Mouse (Mus musculus): Measurements from ENCODE around the gene Dtx3l. TPM values are rescaled to one million over a fixed set of nuclear protein-coding genes. Genes with fewer than 3 reads are reported as not detected.
"Not testable (repeated sequence)": the region's sequence is repeated elsewhere in the genome, so short reads cannot be mapped to it uniquely, and the experiment has no call there.

The Dtx3l gene
- polyA plus RNA-seq, 1 experiment from 2014 or later = 2.1 TPM

DNA sequence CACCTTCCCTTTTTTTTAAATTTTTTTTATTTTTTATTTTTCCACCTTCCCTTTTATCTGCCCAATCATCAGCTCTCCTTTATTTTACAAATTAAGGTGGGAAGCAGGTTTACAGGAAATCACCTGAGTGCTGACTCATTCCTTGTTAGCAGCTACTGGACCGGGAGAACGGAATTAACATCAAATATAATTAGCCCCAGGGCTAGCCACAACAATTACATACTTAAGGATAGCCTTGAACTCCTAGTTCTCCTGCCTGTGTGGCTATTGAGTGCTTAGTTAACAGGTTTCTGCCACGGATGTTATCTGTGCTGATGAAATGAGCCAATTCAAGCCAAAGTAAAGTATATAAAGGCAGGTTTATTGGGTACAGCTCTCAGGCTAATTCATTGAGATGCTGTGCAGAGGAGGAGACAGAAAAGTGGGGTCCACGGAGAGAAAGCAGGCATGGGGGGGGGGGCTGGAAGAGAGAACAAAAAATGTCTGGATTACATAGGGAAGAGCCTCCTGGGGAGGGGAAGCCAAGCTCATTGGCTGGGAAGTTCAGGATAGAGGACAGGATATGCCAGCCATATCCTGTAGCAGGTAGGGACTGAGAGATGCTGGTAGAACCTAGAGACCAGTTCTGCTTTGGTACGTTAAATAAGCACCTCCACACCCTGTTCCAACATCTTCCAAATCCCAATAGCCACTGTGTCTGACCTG lies 27.6 kb upstream of the Dtx3l start:
- Histone ChIP-seq H3K9me3 (no peaks in the 10 kb centered on the region), H3K4me1 (no peaks in the 10 kb centered on the region), H3K36me3 (no peaks in the 10 kb centered on the region), H3K4me3 (no peak overlapping the region), H3K4me2 (no peak overlapping the region), H3K27ac (no peak overlapping the region), H3K27me3 (no peaks in the 10 kb centered on the region), H3K9ac (no peak overlapping the region)
- 35% methylated on average over 5 of the region's 5 CpGs for WGBS
- no peak for ATAC-seq (ENCODE audit: insufficient number of reproducible peaks, insufficient read depth, low FRiP score, low TSS enrichment, low read depth)

DNA sequence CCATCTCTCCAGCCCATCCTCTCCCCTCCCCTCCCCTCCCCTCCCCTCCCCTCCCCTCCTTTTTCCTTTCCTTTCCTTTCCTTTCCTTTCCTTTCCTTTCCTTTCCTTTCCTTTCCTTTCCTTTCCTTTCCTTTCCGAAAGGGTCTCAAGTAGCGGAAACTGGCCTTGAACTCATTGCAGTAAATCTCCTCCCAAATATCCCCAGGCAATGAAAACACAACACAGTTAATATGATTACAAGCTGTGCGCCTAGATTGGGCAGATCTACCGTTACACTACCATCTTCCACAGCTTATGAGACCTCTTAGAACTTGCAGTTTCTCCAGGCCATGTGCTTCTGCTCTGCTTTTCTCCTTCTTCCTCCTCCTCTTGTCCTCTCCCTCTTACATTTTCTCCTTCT lies 27.0 kb upstream of the Dtx3l start:
- H3K36me3 ChIP-seq; H3K4me2 ChIP-seq; H3K4me3 ChIP-seq; H3K4me1 ChIP-seq; ATAC-seq (ENCODE audit: insufficient number of reproducible peaks, insufficient read depth, low FRiP score, low TSS enrichment, low read depth); H3K9ac ChIP-seq; H3K9me3 ChIP-seq; H3K27ac ChIP-seq; H3K27me3 ChIP-seq: not testable (repeated sequence)
- 30% methylated on average over 3 of the region's 4 CpGs for WGBS

GRCm38 (mm10) chr16:35952628-35953130 lies 13.7 kb upstream of the Dtx3l start:
- Histone ChIP-seq H3K27me3 (no peaks in the 10 kb centered on the region), H3K9ac (no peak overlapping the region), H3K27ac (no peak overlapping the region), H3K36me3 (no peaks in the 10 kb centered on the region), H3K4me1 (no peaks in the 10 kb centered on the region), H3K4me3 (no peak overlapping the region), H3K9me3 (no peaks in the 10 kb centered on the region), H3K4me2 (no peak overlapping the region)
- ATAC-seq (ENCODE audit: insufficient number of reproducible peaks, insufficient read depth, low FRiP score, low TSS enrichment, low read depth) = no peak
- 88% methylated on average over 5 of the region's 5 CpGs for WGBS

DNA sequence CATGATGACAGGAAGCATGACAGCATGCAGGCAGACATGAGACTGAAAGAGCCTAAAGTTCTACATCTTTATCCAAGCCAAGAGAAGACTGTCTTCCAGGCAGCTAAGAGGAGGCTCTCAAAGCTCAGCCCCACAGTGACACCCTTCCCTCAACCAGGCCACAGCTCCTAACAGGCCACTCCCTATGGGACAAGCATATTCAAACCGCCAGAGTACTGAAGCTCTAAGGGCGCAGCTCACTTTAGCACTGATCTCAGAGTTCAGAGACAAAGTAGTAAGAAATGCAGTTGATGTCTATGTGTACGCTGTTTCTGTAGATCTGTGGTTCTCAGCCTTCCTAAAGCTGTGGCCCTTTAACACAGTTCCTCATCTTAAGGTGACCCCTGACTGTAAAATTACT lies 12.3 kb upstream of the Dtx3l start:
- no peaks in the 10 kb centered on the region for H3K4me1 ChIP-seq

DNA sequence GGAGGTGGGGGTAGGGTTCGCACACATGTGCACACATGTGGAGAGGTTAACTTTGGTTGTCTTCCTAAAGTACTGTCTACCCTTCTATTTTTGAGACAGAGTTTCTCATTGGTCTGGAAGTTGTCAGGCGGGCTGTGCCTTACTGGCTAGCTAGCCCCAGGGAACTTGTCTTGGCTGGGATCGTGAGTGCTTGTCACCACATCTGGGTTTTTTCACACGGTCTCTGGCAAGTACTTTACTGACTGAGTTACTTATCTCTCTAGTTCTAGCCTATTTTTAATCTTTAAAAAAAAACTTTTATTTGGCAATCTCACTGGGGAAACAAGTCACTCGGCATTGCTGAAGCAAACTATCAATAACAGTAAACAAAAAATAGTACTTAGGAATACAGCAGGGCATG lies 10.3 kb upstream of the Dtx3l start:
- ATAC-seq (ENCODE audit: insufficient number of reproducible peaks, insufficient read depth, low FRiP score, low TSS enrichment, low read depth) = no peak
- no peak overlapping the region for H3K4me3 ChIP-seq
- H3K27me3 ChIP-seq = no peaks in the 10 kb centered on the region
- WGBS = 73% methylated on average over 5 of the region's 5 CpGs
- no peak overlapping the region for H3K4me2 ChIP-seq
- H3K4me1 ChIP-seq = no peaks in the 10 kb centered on the region
- no peak overlapping the region for H3K27ac ChIP-seq
- H3K36me3 ChIP-seq = no peaks in the 10 kb centered on the region
- no peaks in the 10 kb centered on the region for H3K9me3 ChIP-seq
- no peak overlapping the region for H3K9ac ChIP-seq

More for the DNA sequence above, 12.3 kb upstream of the Dtx3l start:
- Histone ChIP-seq H3K27ac (no peak overlapping the region), H3K36me3 (no peaks in the 10 kb centered on the region), H3K4me3 (no peak overlapping the region), H3K27me3 (no peaks in the 10 kb centered on the region), H3K9ac (no peak overlapping the region), H3K4me2 (no peak overlapping the region), H3K9me3 (no peaks in the 10 kb centered on the region)
- ATAC-seq (ENCODE audit: insufficient number of reproducible peaks, insufficient read depth, low FRiP score, low TSS enrichment, low read depth) = no peak
- 91% methylated on average over 3 of the region's 3 CpGs for WGBS

GRCm38 (mm10) chr16:35941382-35941781 lies 2.4 kb upstream of the Dtx3l start:
- ATAC-seq (ENCODE audit: insufficient number of reproducible peaks, insufficient read depth, low FRiP score, low TSS enrichment, low read depth) = no peak

DNA sequence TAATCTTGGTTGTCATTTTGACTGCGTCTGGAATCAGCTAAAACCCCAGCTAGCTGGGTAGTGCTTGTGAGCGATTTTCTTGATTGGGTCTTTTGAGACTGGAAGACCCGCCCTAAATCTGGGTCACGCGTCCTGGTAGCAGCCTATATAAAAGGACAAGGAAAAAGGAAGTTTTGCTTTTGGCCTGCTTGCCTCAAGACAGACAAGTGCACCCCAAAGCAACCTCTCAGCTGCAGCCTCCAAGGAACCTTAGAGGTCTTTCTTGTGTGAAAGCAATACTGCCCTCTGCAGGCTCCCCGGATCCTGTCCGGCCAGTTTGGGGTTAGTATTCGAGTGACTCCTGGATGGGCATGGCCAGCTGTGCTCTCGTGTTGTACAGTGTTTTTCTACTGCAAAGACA lies 739 bp upstream of the Dtx3l start:
- no peak for ATAC-seq (ENCODE audit: insufficient number of reproducible peaks, insufficient read depth, low FRiP score, low TSS enrichment, low read depth)
- no peaks in the 10 kb centered on the region for H3K36me3 ChIP-seq
- H3K4me2 ChIP-seq = peak overlapping the region; percentile 87
- H3K9me3 ChIP-seq = no peaks in the 10 kb centered on the region
- no peak overlapping the region for H3K27ac ChIP-seq
- H3K4me3 ChIP-seq = peak overlapping the region; percentile 68
- peaks cover 7% of the 10 kb centered on the region for H3K4me1 ChIP-seq
- no peak overlapping the region; the same call in 1 of the 2 replicates for H3K9ac ChIP-seq
- H3K27me3 ChIP-seq = 0 out of 2 replicates have a peak, but pooled peaks cover 11% of the 10 kb centered on the region
- WGBS = 10% methylated on average over 9 of the region's 9 CpGs

More at GRCm38 (mm10) chr16:35941382-35941781, 2.4 kb upstream of the Dtx3l start:
- no peak overlapping the region for H3K9ac ChIP-seq
- no peaks in the 10 kb centered on the region for H3K9me3 ChIP-seq
- no peak overlapping the region for H3K27ac ChIP-seq
- no peaks in the 10 kb centered on the region for H3K36me3 ChIP-seq
- WGBS = 82% methylated on average over 7 of the region's 7 CpGs
- peaks cover 7% of the 10 kb centered on the region for H3K4me1 ChIP-seq
- H3K4me2 ChIP-seq = no peak overlapping the region
- H3K4me3 ChIP-seq = no peak overlapping the region
- 0 out of 2 replicates have a peak, but pooled peaks cover 11% of the 10 kb centered on the region for H3K27me3 ChIP-seq

- H3K4me1 ChIP-seq = peaks cover 7% of the 10 kb centered on the region
- no peak overlapping the region for H3K27ac ChIP-seq
- no peak for ATAC-seq (ENCODE audit: insufficient number of reproducible peaks, insufficient read depth, low FRiP score, low TSS enrichment, low read depth)
These were observed 310 bp upstream of the Dtx3l start for GRCm38 (mm10) chr16:35939261-35939660.

DNA sequence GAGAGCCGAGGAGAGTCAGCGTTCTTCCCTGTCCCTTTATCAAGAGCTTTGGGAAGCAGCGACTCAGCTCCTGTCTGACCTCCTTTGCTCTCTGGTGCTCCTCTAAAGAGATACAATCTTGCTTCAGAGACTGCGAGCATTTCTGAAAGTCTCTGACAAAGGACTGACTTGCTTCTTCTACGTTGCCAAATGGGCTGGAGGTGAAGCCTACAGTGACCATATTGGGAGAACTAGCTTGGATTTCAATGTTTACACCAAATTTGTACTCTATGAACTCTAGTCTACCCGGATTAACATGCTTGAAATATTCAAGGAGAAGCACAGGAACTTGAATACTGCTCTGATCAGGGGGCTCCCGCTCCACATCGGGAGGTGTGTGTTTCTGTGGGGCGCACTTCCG lies 5.8 kb downstream of the Dtx3l start:
- 84% methylated on average over 10 of the region's 10 CpGs for WGBS
- no peak for ATAC-seq (ENCODE audit: insufficient number of reproducible peaks, insufficient read depth, low FRiP score, low TSS enrichment, low read depth)
- Histone ChIP-seq H3K4me2 (no peak overlapping the region), H3K27me3 (0 out of 2 replicates have a peak, but pooled peaks cover 6% of the 10 kb centered on the region), H3K4me1 (no peaks in the 10 kb centered on the region), H3K4me3 (no peak overlapping the region), H3K9ac (no peak overlapping the region), H3K36me3 (no peaks in the 10 kb centered on the region), H3K9me3 (no peaks in the 10 kb centered on the region), H3K27ac (no peak overlapping the region)

More at GRCm38 (mm10) chr16:35939261-35939660, 310 bp upstream of the Dtx3l start:
- Histone ChIP-seq H3K9me3 (no peaks in the 10 kb centered on the region), H3K9ac (peak overlapping the region; percentile 77), H3K4me2 (peak overlapping the region; percentile 87), H3K36me3 (no peaks in the 10 kb centered on the region), H3K4me3 (peak overlapping the region; percentile 68), H3K27me3 (0 out of 2 replicates have a peak, but pooled peaks cover 11% of the 10 kb centered on the region)
- 5% methylated on average over 6 of the region's 6 CpGs for WGBS

DNA sequence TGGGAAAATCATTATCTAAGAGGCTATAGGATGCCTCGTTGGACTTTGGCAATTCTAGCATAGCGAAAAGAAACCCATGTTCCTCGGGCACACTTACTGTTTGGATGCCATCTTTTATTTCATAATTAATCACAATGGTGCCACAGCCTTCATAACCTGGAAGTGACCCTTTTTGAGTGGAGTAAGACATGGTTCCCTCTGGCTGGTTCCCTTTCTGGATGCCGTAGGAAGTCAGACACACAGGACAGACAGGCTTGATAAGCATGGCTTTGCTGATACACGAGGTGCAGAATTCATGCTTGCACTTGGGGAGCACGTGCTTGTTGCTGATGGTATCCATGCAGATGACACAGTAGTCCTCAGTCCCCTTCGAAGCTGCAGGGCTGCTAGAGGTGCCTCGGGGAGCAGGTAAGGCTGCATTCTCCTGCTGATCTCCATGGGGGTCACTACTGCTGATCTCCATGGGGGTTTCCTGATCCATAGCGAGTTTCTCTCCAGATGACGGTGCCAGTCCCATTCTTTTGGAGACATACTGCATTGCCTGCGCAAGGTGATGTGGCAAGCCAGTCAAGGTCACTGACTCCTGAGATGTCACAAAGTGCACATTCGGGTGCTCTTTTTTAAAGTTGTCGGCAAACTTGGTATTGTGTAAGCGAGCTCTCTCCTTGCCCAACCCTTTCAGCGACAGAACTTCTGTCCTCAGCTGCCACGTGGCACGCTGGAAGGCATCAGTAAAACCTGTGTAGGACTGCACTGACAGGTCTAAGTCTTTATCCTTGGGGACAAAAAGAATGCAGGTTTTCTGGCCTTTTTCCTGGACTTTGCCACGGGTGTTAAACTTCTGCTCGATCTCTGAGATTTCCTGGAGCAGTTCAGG lies 6.5 kb downstream of the Dtx3l start:
- Histone ChIP-seq H3K9ac (no peak overlapping the region), H3K36me3 (no peaks in the 10 kb centered on the region), H3K4me1 (no peaks in the 10 kb centered on the region), H3K27ac (no peak overlapping the region), H3K9me3 (no peaks in the 10 kb centered on the region), H3K27me3 (0 out of 2 replicates have a peak, but pooled peaks cover 3% of the 10 kb centered on the region), H3K4me3 (no peak overlapping the region), H3K4me2 (no peak overlapping the region)
- ATAC-seq (ENCODE audit: insufficient number of reproducible peaks, insufficient read depth, low FRiP score, low TSS enrichment, low read depth) = no peak
- WGBS = 82% methylated on average over 19 of the region's 19 CpGs

- Histone ChIP-seq H3K9me3 (no peaks in the 10 kb centered on the region), H3K4me3 (no peak overlapping the region), H3K4me1 (no peaks in the 10 kb centered on the region), H3K9ac (no peak overlapping the region), H3K27me3 (no peaks in the 10 kb centered on the region), H3K27ac (no peak overlapping the region), H3K36me3 (no peaks in the 10 kb centered on the region), H3K4me2 (no peak overlapping the region)
- 89% methylated on average over 5 of the region's 5 CpGs for WGBS
- ATAC-seq (ENCODE audit: insufficient number of reproducible peaks, insufficient read depth, low FRiP score, low TSS enrichment, low read depth) = no peak
These were observed 14.6 kb downstream of the Dtx3l start for GRCm38 (mm10) chr16:35924341-35924740.

Data from embryonic facial prominence, embryonic 13.5 days (tissue).